Mouse (Mus musculus) adrenal gland, adult 18-20 months (tissue): ENCODE results near the gene Trp73. TPM values are rescaled to one million over a fixed set of nuclear protein-coding genes. Genes with fewer than 3 reads are reported as not detected.

Source experiments
- DNase-seq, 2 experiments: peaks; one replicate each; pipeline ENCODE4 v3.0.0; 2021 to 2022; ENCODE audit warnings: low spot score in 2 of 2
- long read RNA-seq, 2 experiments: library from polyadenylated mRNA; stranded (forward); transcript quantifications; one replicate each; pipeline ENCODE4 v2.0.0; 2021
- total RNA-seq, 2 experiments: library from RNA; stranded (reverse); gene quantifications; 1 replicate in 1 of 2; 2 replicates in 1 of 2; pipeline ENCODE4 v1.2.3; 2021

The Trp73 gene
- total RNA-seq, result not detected
- long read RNA-seq, experiment 1, result 0 reads
- long read RNA-seq, experiment 2, result 0 reads

GRCm38 (mm10) chr4:154140182-154140212, at the start of gene Trp73:
Gene Trp73 (minus strand): TSS chr4:154140208.
- no peak for DNase-seq

- DNase-seq, result no peak
These were observed 48.9 kb upstream of the Trp73 start for GRCm38 (mm10) chr4:154188948-154189347.

- no peak for DNase-seq
These were observed 46.1 kb upstream of the Trp73 start for GRCm38 (mm10) chr4:154186002-154186537.

GRCm38 (mm10) chr4:154185001-154185400, 45.0 kb upstream of the Trp73 start:
- DNase-seq, result no peak

GRCm38 (mm10) chr4:154183566-154183965, 43.6 kb upstream of the Trp73 start:
- no peak for DNase-seq

- no peak for DNase-seq
These were observed 41.0 kb upstream of the Trp73 start for GRCm38 (mm10) chr4:154181001-154181400.

- DNase-seq, result no peak
These were observed 37.2 kb upstream of the Trp73 start for GRCm38 (mm10) chr4:154177257-154177656.

GRCm38 (mm10) chr4:154171931-154172604, 32.1 kb upstream of the Trp73 start:
- DNase-seq, result no peak

GRCm38 (mm10) chr4:154171151-154171930, 31.3 kb upstream of the Trp73 start:
- no peak for DNase-seq

GRCm38 (mm10) chr4:154170506-154171150, 30.6 kb upstream of the Trp73 start, which contains the start of gene Megf6:
Gene Megf6 (plus strand): TSS chr4:154170730.
- DNase-seq, result no peak

- no peak for DNase-seq
These were observed 30.0 kb upstream of the Trp73 start for GRCm38 (mm10) chr4:154170021-154170420.

GRCm38 (mm10) chr4:154167053-154167452, 27.0 kb upstream of the Trp73 start:
- peak; percentile 57 to 66 for DNase-seq

GRCm38 (mm10) chr4:154163296-154163695, 23.3 kb upstream of the Trp73 start:
- DNase-seq, result peak; percentile 65 to 72

GRCm38 (mm10) chr4:154160538-154161390, 20.8 kb upstream of the Trp73 start, which contains the start of gene Tprgl:
Gene Tprgl (minus strand): TSS chr4:154160666.
- peak; percentile 94 to 96 for DNase-seq

- DNase-seq, result no peak
These were observed 20.0 kb upstream of the Trp73 start for GRCm38 (mm10) chr4:154159961-154160537.

GRCm38 (mm10) chr4:154159002-154159401, 19.0 kb upstream of the Trp73 start:
- DNase-seq, result peak; percentile 79

GRCm38 (mm10) chr4:154157970-154158662, 18.1 kb upstream of the Trp73 start:
- DNase-seq, result no peak

GRCm38 (mm10) chr4:154156050-154156449, 16.0 kb upstream of the Trp73 start:
- no peak for DNase-seq

- DNase-seq, result no peak
These were observed 14.1 kb upstream of the Trp73 start for GRCm38 (mm10) chr4:154154104-154154503.

GRCm38 (mm10) chr4:154146342-154146741, 6.3 kb upstream of the Trp73 start:
- no peak for DNase-seq
